Mouse (Mus musculus) MEL (cell line): ENCODE measurements around the gene Trim3.

Source experiments
- CHD2 ChIP-seq: IDR thresholded peaks from 2 replicates; pipeline ENCODE4 v1.6.1; 2011; ENCODE audit warnings: low read length, improper control_type of control experiment
- CTCF ChIP-seq, 3 experiments: IDR thresholded peaks in 2 of 3; conservative IDR thresholded peaks in 1 of 3; 2 replicates each; pipeline ENCODE4 v1.5.1; 2011 to 2012; ENCODE audit warnings: low read length in 3 of 3, low read depth in 2 of 3, mild to moderate bottlenecking in 2 of 3, improper control_type of control experiment in 1 of 3, inconsistent platforms in 1 of 3, mixed read lengths in 1 of 3, moderate library complexity in 1 of 3; ENCODE audit not compliant: control insufficient read depth in 1 of 3, insufficient read depth in 1 of 3, poor library complexity in 1 of 3, severe bottlenecking in 1 of 3
- EP300 ChIP-seq, 2 experiments: IDR thresholded peaks; 2 replicates each; pipeline ENCODE4 v1.6.1; 2011; ENCODE audit warnings: improper control_type of control experiment in 2 of 2, low read length in 2 of 2, low read depth in 1 of 2, mild to moderate bottlenecking in 1 of 2
- ETS1 ChIP-seq: IDR thresholded peaks from 2 replicates; pipeline ENCODE4 v1.6.1; 2012; ENCODE audit warnings: low read depth, mild to moderate bottlenecking, inconsistent platforms, low read length, improper control_type of control experiment, moderate library complexity
- KAT2A ChIP-seq: conservative IDR thresholded peaks from 2 replicates; pipeline ENCODE4 v1.6.1; 2012; ENCODE audit warnings: low read depth, low read length, improper control_type of control experiment, inconsistent platforms
- MAX ChIP-seq: IDR thresholded peaks from 2 replicates; pipeline ENCODE4 v1.6.1; 2011; ENCODE audit warnings: low read length, improper control_type of control experiment
- MYC ChIP-seq: IDR thresholded peaks from 2 replicates; pipeline ENCODE4 v1.6.1; 2011; ENCODE audit warnings: low read depth, mild to moderate bottlenecking, low read length, improper control_type of control experiment, moderate library complexity
- NELFE ChIP-seq: IDR thresholded peaks from 2 replicates; pipeline ENCODE4 v1.6.1; 2011; ENCODE audit warnings: low read depth, low read length, improper control_type of control experiment
- POLR2A ChIP-seq, 2 experiments: IDR thresholded peaks; 2 replicates each; pipeline ENCODE4 v1.6.1; 2011 to 2012; ENCODE audit warnings: low read length in 2 of 2, mild to moderate bottlenecking in 2 of 2, control low read depth in 1 of 2, improper control_type of control experiment in 1 of 2, low read depth in 1 of 2, moderate library complexity in 1 of 2; ENCODE audit not compliant: control insufficient read depth in 1 of 2, insufficient read depth in 1 of 2, poor library complexity in 1 of 2
- RAD21 ChIP-seq: IDR thresholded peaks from 2 replicates; pipeline ENCODE4 v1.6.1; 2011; ENCODE audit warnings: mild to moderate bottlenecking, low read depth, low read length, improper control_type of control experiment
- RCOR1 ChIP-seq: IDR thresholded peaks from 2 replicates; pipeline ENCODE4 v1.6.1; 2012; ENCODE audit warnings: low read depth, mild to moderate bottlenecking, inconsistent platforms, low read length, improper control_type of control experiment
- TBP ChIP-seq: IDR thresholded peaks from 2 replicates; pipeline ENCODE4 v1.8.0; 2011; ENCODE audit warnings: low read depth, low read length, improper control_type of control experiment
- USF1 ChIP-seq: IDR thresholded peaks from 2 replicates; pipeline ENCODE4 v1.6.1; 2014; ENCODE audit warnings: low read depth, mild to moderate bottlenecking, inconsistent platforms, low read length, improper control_type of control experiment, moderate library complexity

- TF ChIP-seq CHD2 = no peak
- no peak for TF ChIP-seq MYC
- peak in 1 of 2 experiments; percentile 36; a peak in 1 of 4 replicates for TF ChIP-seq EP300 (IDR thresholded peaks at IDR 0.05; ENCODE audit: low read depth in 1 of 2, low read length in 2 of 2)
- no peak for TF ChIP-seq MAX
- TF ChIP-seq ETS1 = no peak
- no peak for TF ChIP-seq CTCF (IDR thresholded peaks at IDR 0.05 in 2 of 3, conservative IDR thresholded peaks at IDR 0.05 in 1 of 3; ENCODE audit: control insufficient read depth in 1 of 3, insufficient read depth in 1 of 3, low read depth in 2 of 3, low read length in 3 of 3, poor library complexity in 1 of 3, severe bottlenecking in 1 of 3)
- no peak for TF ChIP-seq USF1
- no peak for TF ChIP-seq RCOR1
- no peak for TF ChIP-seq KAT2A
- no peak; a peak in 1 of 4 replicates for TF ChIP-seq POLR2A (IDR thresholded peaks at IDR 0.05; ENCODE audit: control insufficient read depth in 1 of 2, insufficient read depth in 1 of 2, low read depth in 1 of 2, low read length in 2 of 2, poor library complexity in 1 of 2)
- TF ChIP-seq NELFE = no peak
- TF ChIP-seq RAD21 = no peak
- no peak for TF ChIP-seq TBP
These were observed 1.0 kb upstream of the Trim3 start for GRCm38 (mm10) chr7:105634272-105634920.
